Mouse (Mus musculus) forebrain, embryonic 16.5 days (tissue): Measurements from ENCODE around the gene Tecrl. TPM values are rescaled to one million over a fixed set of nuclear protein-coding genes. Genes with fewer than 3 reads are reported as not detected.

Source experiments
- ATAC-seq: fragments of 200-750 bp; cut with Nextera tagmentation; 2 replicates; pipeline ENCODE4 v1.8.0; 2017; ENCODE audit warnings: mild to moderate bottlenecking, moderate library complexity
- H3K27ac ChIP-seq: fragments of 300-500 bp; sonication (generic); 2 replicates; pipeline ENCODE4 v1.5.1; 2014; ENCODE audit warnings: low read length, control low read depth
- H3K27me3 ChIP-seq: fragments of 300-500 bp; sonication (generic); replicated peaks from 2 replicates; pipeline ENCODE4 v1.6.1; 2014; ENCODE audit warnings: low read length; ENCODE audit not compliant: control insufficient read depth, insufficient read depth
- H3K36me3 ChIP-seq: fragments of 300-500 bp; sonication (generic); 2 replicates; pipeline ENCODE4 v1.6.1; 2014; ENCODE audit not compliant: control insufficient read depth, insufficient read depth
- H3K4me1 ChIP-seq: fragments of 300-500 bp; sonication (generic); replicated peaks from 2 replicates; pipeline ENCODE4 v1.6.1; 2014; ENCODE audit warnings: low read length; ENCODE audit not compliant: control insufficient read depth, insufficient read depth
- H3K4me2 ChIP-seq: fragments of 300-500 bp; sonication (generic); 2 replicates; pipeline ENCODE4 v1.6.1; 2014; ENCODE audit warnings: mild to moderate bottlenecking, low read length, control low read depth
- H3K4me3 ChIP-seq: fragments of 300-500 bp; sonication (generic); replicated peaks from 2 replicates; pipeline ENCODE4 v1.5.1; 2014; ENCODE audit warnings: mild to moderate bottlenecking, low read length, control low read depth
- H3K9ac ChIP-seq: fragments of 300-500 bp; sonication (generic); replicated peaks from 2 replicates; pipeline ENCODE4 v1.6.1; 2014; ENCODE audit warnings: low read depth, low read length, control low read depth
- H3K9me3 ChIP-seq: fragments of 300-500 bp; sonication (generic); 2 replicates; pipeline ENCODE4 v1.6.1; 2016; ENCODE audit warnings: low read length; ENCODE audit not compliant: control insufficient read depth
- WGBS: fragments of 180-500 bp; shearing (Covaris S2); extraction: QIAGEN DNeasy Blood & Tissue Kit; methylation state at CpG from one replicate; pipeline ENCODE4 v1.1.7; 2014; 5-methylcytosine and 5-hydroxymethylcytosine counted together
- polyA plus RNA-seq: library from polyadenylated mRNA; unstranded; fragments of >200 nt; fragmentation: Nextera tagmentation; extraction: Ambion mirVana; gene quantifications from 2 replicates; pipeline ENCODE4 v1.2.1, GENCODE M21; 2015

The Tecrl gene
- not detected in 2 replicates for polyA plus RNA-seq

GRCm38 (mm10) chr5:83354846-83355561 is at the start of gene Tecrl:
TSS of gene Tecrl (minus strand) at chr5:83355195.
- Histone ChIP-seq H3K9me3 (no peaks in the 10 kb centered on the region), H3K36me3 (no peaks in the 10 kb centered on the region), H3K9ac (no peak within 1 kb of the TSS), H3K27me3 (no peaks in the 10 kb centered on the region), H3K4me1 (no peaks in the 10 kb centered on the region), H3K4me2 (no peak within 1 kb of the TSS), H3K4me3 (no peak within 1 kb of the TSS), H3K27ac (no peak within 1 kb of the TSS)
- ATAC-seq = no peak
- 47% methylated on average over 9 of the region's 9 CpGs for WGBS

DNA sequence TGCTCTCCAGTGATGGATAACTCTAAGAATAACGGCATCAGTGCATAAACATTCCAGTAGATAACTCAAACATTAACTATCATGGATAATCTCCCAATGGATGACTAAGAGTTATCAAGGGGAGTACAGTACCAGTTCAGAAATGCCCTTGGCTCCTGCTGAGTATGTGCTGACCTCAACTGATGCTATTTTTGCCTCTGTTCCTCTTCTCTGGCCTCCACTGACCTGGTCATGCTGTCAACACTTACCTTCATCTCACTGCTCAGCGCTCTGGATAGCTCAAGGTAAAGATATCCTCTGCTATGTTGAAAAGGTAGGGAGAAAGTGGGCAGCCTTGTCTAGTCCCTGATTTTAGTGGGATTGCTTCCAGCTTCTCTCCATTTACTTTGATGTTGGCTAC is 30.0 kb upstream of the Tecrl start:
- Histone ChIP-seq H3K4me2 (no peak overlapping the region), H3K36me3 (no peaks in the 10 kb centered on the region), H3K9me3 (no peaks in the 10 kb centered on the region), H3K9ac (no peak overlapping the region), H3K4me1 (no peaks in the 10 kb centered on the region), H3K27me3 (no peaks in the 10 kb centered on the region), H3K4me3 (no peak overlapping the region), H3K27ac (no peak overlapping the region)
- ATAC-seq = no peak
- 88% methylated on average over 2 of the region's 2 CpGs for WGBS

- no peak overlapping the region for H3K27ac ChIP-seq
- H3K4me1 ChIP-seq = no peaks in the 10 kb centered on the region
- H3K9ac ChIP-seq = no peak overlapping the region
- no peaks in the 10 kb centered on the region for H3K36me3 ChIP-seq
- 71% methylated on average over 2 of the region's 2 CpGs for WGBS
- H3K9me3 ChIP-seq = no peaks in the 10 kb centered on the region
- H3K4me3 ChIP-seq = no peak overlapping the region
- H3K27me3 ChIP-seq = no peaks in the 10 kb centered on the region
- ATAC-seq = no peak
- no peak overlapping the region for H3K4me2 ChIP-seq
Measured at GRCm38 (mm10) chr5:83351615-83352014, 3.4 kb downstream of the Tecrl start.

DNA sequence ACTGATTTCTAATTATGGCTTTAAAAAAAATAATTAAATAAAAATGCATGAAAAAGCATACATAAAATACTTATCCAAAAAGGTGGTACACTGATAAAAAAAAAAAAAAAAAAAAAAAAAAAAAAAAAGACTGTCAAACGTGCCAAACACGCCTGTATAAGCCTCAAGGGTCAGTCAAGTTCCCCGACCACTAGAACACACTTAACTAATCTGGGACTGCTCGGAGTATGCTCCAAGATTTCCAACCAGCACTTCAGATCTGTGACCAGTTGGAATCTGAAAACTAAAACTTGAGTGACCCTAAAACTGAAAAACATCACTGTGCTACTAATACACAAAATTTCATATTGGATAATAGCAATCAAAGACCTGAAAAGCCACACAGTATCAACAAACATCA is 15.9 kb downstream of the Tecrl start:
- no peaks in the 10 kb centered on the region for H3K36me3 ChIP-seq
- H3K9ac ChIP-seq = no peak overlapping the region
- no peaks in the 10 kb centered on the region for H3K4me1 ChIP-seq
- no peak for ATAC-seq
- no peak overlapping the region for H3K4me3 ChIP-seq
- H3K27me3 ChIP-seq = no peaks in the 10 kb centered on the region
- H3K4me2 ChIP-seq = no peak overlapping the region
- H3K27ac ChIP-seq = no peak overlapping the region
- whole genome bisulfite sequencing = 86% methylated on average over 4 of the region's 4 CpGs
- no peaks in the 10 kb centered on the region for H3K9me3 ChIP-seq

DNA sequence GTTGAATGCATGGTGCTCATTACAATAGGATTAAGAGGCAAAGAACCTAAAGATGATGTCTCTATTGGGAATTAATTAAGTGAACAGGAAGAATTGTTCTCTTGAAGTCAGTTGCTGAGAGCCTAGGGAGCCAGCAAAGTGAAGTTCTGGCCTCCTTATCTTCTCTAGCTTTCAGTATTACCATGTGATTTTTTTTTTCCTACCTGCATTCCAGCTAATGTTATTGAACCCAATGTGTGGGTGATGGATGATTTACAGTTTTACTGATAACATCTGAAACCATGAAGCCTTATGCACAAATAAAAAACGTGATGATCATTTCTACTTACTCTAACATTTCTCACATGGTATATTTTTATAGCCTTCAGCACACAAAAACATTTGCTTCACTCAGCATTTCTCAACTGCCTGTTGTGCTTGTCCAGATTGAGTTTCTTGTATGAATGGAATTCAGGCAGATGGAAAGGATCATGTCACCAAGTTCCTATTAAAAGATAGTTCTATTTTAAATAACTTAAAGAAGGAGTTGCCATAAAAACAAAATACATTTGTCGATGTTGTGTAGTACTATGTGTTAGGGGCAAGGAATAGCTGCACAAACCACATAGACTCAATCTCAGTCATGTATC is 87.7 kb downstream of the Tecrl start:
- H3K27me3 ChIP-seq = no peaks in the 10 kb centered on the region
- no peak overlapping the region for H3K4me2 ChIP-seq
- ATAC-seq = no peak
- H3K9ac ChIP-seq = no peak overlapping the region
- H3K4me3 ChIP-seq = no peak overlapping the region
- H3K27ac ChIP-seq = no peak overlapping the region
- 65% methylated on average over 2 of the region's 2 CpGs for WGBS
- no peaks in the 10 kb centered on the region for H3K9me3 ChIP-seq
- H3K36me3 ChIP-seq = no peaks in the 10 kb centered on the region
- no peaks in the 10 kb centered on the region for H3K4me1 ChIP-seq

DNA sequence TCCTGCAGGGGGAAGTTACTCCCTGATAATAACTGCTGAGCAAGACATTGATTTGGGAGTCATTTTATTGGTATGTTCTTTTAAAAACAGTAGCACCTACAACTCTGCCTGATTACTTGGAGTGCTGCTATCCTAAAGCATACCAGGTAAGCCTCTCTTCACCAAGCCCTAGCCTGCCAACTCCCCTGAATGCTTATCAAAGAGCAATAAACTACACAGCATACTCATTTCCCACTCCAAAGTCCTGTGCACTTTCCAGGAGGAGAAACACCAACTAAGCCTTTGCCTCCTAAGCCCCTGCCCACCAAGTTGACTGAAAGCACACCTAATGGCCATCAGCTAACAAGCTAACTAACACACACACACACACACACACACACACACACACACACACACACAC is 94.9 kb downstream of the Tecrl start:
- H3K4me3 ChIP-seq = no peak overlapping the region
- H3K9me3 ChIP-seq = no peaks in the 10 kb centered on the region
- ATAC-seq = no peak
- H3K9ac ChIP-seq = no peak overlapping the region
- no peaks in the 10 kb centered on the region for H3K36me3 ChIP-seq
- H3K4me1 ChIP-seq = no peaks in the 10 kb centered on the region
- no peak overlapping the region for H3K4me2 ChIP-seq
- no peaks in the 10 kb centered on the region for H3K27me3 ChIP-seq
- H3K27ac ChIP-seq = no peak overlapping the region

GRCm38 (mm10) chr5:83254141-83254540 is 100.9 kb downstream of the Tecrl start:
- H3K4me1 ChIP-seq = no peaks in the 10 kb centered on the region
- no peaks in the 10 kb centered on the region for H3K27me3 ChIP-seq
- WGBS = 90% methylated on average over 2 of the region's 2 CpGs

DNA sequence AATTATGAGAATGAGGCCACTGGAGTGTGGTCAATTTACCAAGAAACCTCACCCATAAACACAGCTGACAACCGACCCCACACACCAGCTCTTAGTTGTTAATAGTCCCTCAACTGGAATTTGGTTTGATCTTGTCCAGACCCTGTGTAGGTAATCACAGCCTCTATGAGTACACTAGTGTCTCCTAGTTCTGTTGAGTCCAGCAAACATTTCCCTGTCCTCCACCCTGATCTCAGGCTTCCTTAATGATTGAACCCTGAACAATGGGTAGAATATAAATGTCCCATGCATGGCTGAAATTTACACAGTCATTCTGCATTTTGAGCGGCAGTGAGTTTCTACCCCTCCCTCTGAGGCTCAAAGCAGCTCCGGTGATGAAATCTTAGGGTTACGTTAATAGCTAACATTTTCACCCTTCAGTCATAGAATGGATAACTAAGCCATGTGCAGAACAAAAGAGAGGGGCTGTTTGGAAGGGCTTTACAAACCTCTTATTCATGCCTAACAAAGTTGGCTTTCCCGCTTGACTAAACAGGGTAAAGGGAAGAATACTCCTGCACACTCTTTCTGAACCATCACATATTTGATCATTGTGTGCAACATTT is 116.0 kb downstream of the Tecrl start:
- 4% methylated on average over 5 of the region's 5 CpGs for WGBS
- no peak overlapping the region for H3K4me2 ChIP-seq
- no peak overlapping the region for H3K4me3 ChIP-seq
- H3K27me3 ChIP-seq = no peaks in the 10 kb centered on the region
- H3K9ac ChIP-seq = no peak overlapping the region
- H3K36me3 ChIP-seq = no peaks in the 10 kb centered on the region
- H3K27ac ChIP-seq = no peak overlapping the region
- no peaks in the 10 kb centered on the region for H3K9me3 ChIP-seq
- H3K4me1 ChIP-seq = no peaks in the 10 kb centered on the region
- no peak for ATAC-seq

More at GRCm38 (mm10) chr5:83254141-83254540, 100.9 kb downstream of the Tecrl start:
- Histone ChIP-seq H3K4me3 (no peak overlapping the region), H3K4me2 (no peak overlapping the region), H3K9me3 (no peaks in the 10 kb centered on the region), H3K27ac (no peak overlapping the region), H3K36me3 (no peaks in the 10 kb centered on the region), H3K9ac (no peak overlapping the region)
- ATAC-seq = no peak
